Mouse (Mus musculus): ENCODE data around the gene Prg3.

DNA sequence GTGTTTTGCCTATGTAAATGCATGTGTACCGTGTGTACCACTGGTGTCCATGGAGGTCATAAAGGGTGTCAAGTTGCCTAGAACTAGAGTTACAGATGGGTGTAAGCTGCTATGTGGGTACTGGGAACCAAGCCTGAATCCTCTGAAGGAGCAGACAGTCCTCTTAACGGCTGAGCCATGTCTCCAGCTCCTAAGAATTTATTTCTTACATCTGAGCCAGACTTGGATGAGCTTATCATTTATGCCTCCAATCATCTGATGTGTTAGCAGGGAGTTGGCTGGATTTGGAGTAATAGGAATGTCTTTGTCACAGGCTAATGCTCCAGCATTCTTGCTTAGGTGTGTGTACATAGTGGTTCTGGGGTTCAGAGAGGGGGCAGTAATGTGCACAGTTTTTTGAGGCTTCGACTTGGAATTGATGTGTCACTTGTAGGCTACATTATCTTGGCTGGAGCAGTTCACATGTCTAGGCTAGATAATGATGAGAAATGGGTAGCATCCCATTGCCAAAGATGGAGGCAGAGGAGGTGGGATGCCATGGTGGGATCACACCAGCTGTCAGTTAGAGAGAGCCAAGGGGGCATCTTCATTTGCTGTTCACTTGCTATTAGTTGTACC, 40.8 kb upstream of the Prg3 start:
- no peak for TF ChIP-seq CHD2 (IDR thresholded peaks at IDR 0.05; ENCODE audit: low read depth, low read length)
- TF ChIP-seq MAFK (IDR thresholded peaks at IDR 0.05; ENCODE audit: insufficient read depth, low read depth, low read length), result no peak
- TF ChIP-seq ZC3H11A (IDR thresholded peaks at IDR 0.05; ENCODE audit: borderline replicate concordance, low read depth, low read length), result no peak

Data from ES-E14 (cell line).